In genomic region chr2:155604560-155605235, GRCm38 (mm10) we compare ENCODE assay signal across 14 mouse cellular contexts. TPM values are rescaled to one million over a fixed set of nuclear protein-coding genes. Genes with fewer than 3 reads are reported as not detected.
DNase-seq lines count a peak whose midpoint lies in the region; ATAC-seq and TF ChIP-seq lines count a peak whose summit lies in the region.
"Had no signal": no experiment of that assay in that cellular context is flagged by ENCODE, and none has a peak within 500 bp of the region (broad histone marks: within the 10 kb centered on the region; RNA-seq: fewer than 3 reads in every experiment).

No protein-coding gene starts in this region.

- peak; percentile 4 for DNase-seq in kidney, postnatal 10 days
- no peak for DNase-seq in kidney, adult 9 months
- DNase-seq in c-Kit-positive CD71-positive TER-119-negative erythroid progenitor cells, embryonic 14.5 days (ENCODE audit: low read depth), result peak; percentile 72
- DNase-seq in T-cell, adult 2 months (ENCODE audit: low spot score), result no peak
- no peak for DNase-seq in right cerebral cortex, postnatal 25 days
- DNase-seq in thymus, postnatal 4 days, result no peak
- DNase-seq: cerebellum, adult 11-12 months; kidney, postnatal 4 days; thymus, adult 18-20 months had no signal

- H3K79me2 ChIP-seq in myocyte (ENCODE audit: control insufficient read depth, insufficient read depth), result no peaks in the 10 kb centered on the region

- WGBS in intestine, embryonic 15.5 days, result 38% methylated on average over 10 of the region's 10 CpGs

- no peaks in the 10 kb centered on the region for H3K36me3 ChIP-seq in intestine, embryonic 15.5 days
- no peaks in the 10 kb centered on the region for H3K36me3 ChIP-seq in myocyte (ENCODE audit: control insufficient read depth, insufficient read depth)
- H3K36me3 ChIP-seq: hindbrain, embryonic 15.5 days; neural tube, embryonic 13.5 days had no signal

- no peaks in the 10 kb centered on the region for H3K27me3 ChIP-seq in intestine, embryonic 15.5 days (replicated peaks)
- H3K27me3 ChIP-seq in myocyte (ENCODE audit: control insufficient read depth, insufficient read depth, insufficient read length), result peaks cover 4% of the 10 kb centered on the region
- H3K27me3 ChIP-seq: hindbrain, embryonic 15.5 days; neural tube, embryonic 13.5 days had no signal

- H3ac ChIP-seq in myocyte (ENCODE audit: control insufficient read depth, insufficient read length), result no peak overlapping the region

- H3K9ac ChIP-seq in intestine, embryonic 15.5 days, result no peak overlapping the region
- H3K9ac ChIP-seq: hindbrain, embryonic 15.5 days; neural tube, embryonic 13.5 days had no signal

- peak overlapping the region; percentile 76 for H3K27ac ChIP-seq in intestine, embryonic 15.5 days
- H3K27ac ChIP-seq: hindbrain, embryonic 15.5 days; macrophage; neural tube, embryonic 13.5 days had no signal

- H3K9me3 ChIP-seq in intestine, embryonic 15.5 days, result no peaks in the 10 kb centered on the region
- H3K9me3 ChIP-seq: hindbrain, embryonic 15.5 days; neural tube, embryonic 13.5 days had no signal

- no peak for TF ChIP-seq POLR2A in myocyte (IDR thresholded peaks at IDR 0.05; ENCODE audit: insufficient read length, low read depth)

- no peak overlapping the region for H3K4me3 ChIP-seq in intestine, embryonic 15.5 days (replicated peaks)
- no peak overlapping the region for H3K4me3 ChIP-seq in myocyte
- H3K4me3 ChIP-seq: hindbrain, embryonic 15.5 days; neural tube, embryonic 13.5 days had no signal

- H3K4me1 ChIP-seq in intestine, embryonic 15.5 days (replicated peaks), result peaks cover 10% of the 10 kb centered on the region
- H3K4me1 ChIP-seq: hindbrain, embryonic 15.5 days; neural tube, embryonic 13.5 days had no signal

- peak; percentile 93 for ATAC-seq in intestine, embryonic 15.5 days

- H3K4me2 ChIP-seq in intestine, embryonic 15.5 days (replicated peaks), result 0 out of 2 replicates have a peak overlapping the region, but pooled peaks have one; percentile 17
- H3K4me2 ChIP-seq in myocyte (ENCODE audit: low read depth), result peak overlapping the region; percentile 24
- H3K4me2 ChIP-seq: hindbrain, embryonic 15.5 days; neural tube, embryonic 13.5 days had no signal

TF ChIP-seq in myocyte, 11 proteins besides CTCF, POLR2A, EP300 and RAD21:
- TF ChIP-seq USF1 (IDR thresholded peaks at IDR 0.05; ENCODE audit: low read depth) (no peak), E2F4 (IDR thresholded peaks at IDR 0.05; ENCODE audit: insufficient read depth) (no peak), TCF12 (IDR thresholded peaks at IDR 0.05; ENCODE audit: insufficient read depth, poor library complexity, severe bottlenecking) (no peak), MYOG (IDR thresholded peaks at IDR 0.05; ENCODE audit: control insufficient read depth in 1 of 3, insufficient read depth in 1 of 3, insufficient read length in 2 of 3, low read depth in 2 of 3) (peak in 1 of 3 experiments; percentile 31), MYOD1 (IDR thresholded peaks at IDR 0.05; ENCODE audit: control insufficient read depth in 1 of 3, insufficient read length in 2 of 3, low read depth in 2 of 3) (peak in 1 of 3 experiments; percentile 27), TCF3 (IDR thresholded peaks at IDR 0.05; ENCODE audit: insufficient read length, low read depth) (no peak)

RNA-seq across cellular contexts. Expression of gene Myh7b, which starts 6.3 kb away (rescaled TPM):
- polyA plus RNA-seq in intestine, embryonic 15.5 days (2015; fragmentation: Nextera tagmentation; extraction: Ambion mirVana), result 0.72 and 1.2 TPM in 2 replicates
- polyA plus RNA-seq in myocyte (2012; fragmentation: generic; extraction: Trizol), result 12.2 TPM
- polyA plus RNA-seq: macrophage had no signal

RNA-seq across cellular contexts. Expression of gene Gss, which starts 12.1 kb away (rescaled TPM):
- polyA plus RNA-seq in intestine, embryonic 15.5 days (2015; fragmentation: Nextera tagmentation; extraction: Ambion mirVana), result 89.4 and 100 TPM in 2 replicates
- polyA plus RNA-seq in myocyte (2012; fragmentation: generic; extraction: Trizol), result 55.3 TPM

Comparison
In these comparisons a context has a peak if more than half of its experiments do, and no peak if none do; other contexts are left out.
1. DNase-seq: peak in kidney, postnatal 10 days (single experiment) and c-Kit-positive CD71-positive TER-119-negative erythroid progenitor cells, embryonic 14.5 days (single experiment); none in kidney, adult 9 months (single experiment), T-cell, adult 2 months (single experiment), right cerebral cortex, postnatal 25 days (single experiment) and thymus, postnatal 4 days (single experiment).